8 mouse cellular contexts compared by ENCODE assay signal in the genomic region with DNA sequence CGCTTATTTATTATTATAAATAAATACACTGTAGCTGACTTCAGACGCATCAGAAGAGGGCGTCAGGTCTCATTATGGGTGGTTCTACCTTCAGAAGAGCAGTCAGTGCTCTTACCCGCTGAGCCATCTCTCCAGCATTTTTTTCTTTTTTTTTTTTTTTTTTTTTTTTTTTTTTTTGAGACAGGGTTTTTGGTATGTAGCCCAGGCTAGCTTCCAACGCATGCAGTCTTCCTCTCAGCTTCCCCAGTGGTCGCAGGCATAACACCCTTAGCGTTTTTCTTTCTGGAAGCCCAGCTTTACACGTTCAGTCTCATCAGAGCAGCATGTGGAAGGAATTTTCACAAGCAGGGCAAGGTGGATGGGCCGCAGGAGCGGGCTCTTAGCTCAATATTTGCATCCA. TPM values are rescaled to one million over a fixed set of nuclear protein-coding genes. Genes with fewer than 3 reads are reported as not detected.
DNase-seq lines count a peak whose midpoint lies in the region; ATAC-seq and TF ChIP-seq lines count a peak whose summit lies in the region.

No protein-coding gene starts in this region.

- H3K9me3 ChIP-seq in embryonic facial prominence, embryonic 14.5 days (ENCODE audit: control insufficient read depth, low read length) = no peaks in the 10 kb centered on the region
- no peaks in the 10 kb centered on the region for H3K9me3 ChIP-seq in intestine, postnatal 0 days (ENCODE audit: control insufficient read depth)
- no peaks in the 10 kb centered on the region for H3K9me3 ChIP-seq in neural tube, embryonic 13.5 days

- no peak for TF ChIP-seq CTCF in layer of hippocampus, adult 2 months (conservative IDR thresholded peaks at IDR 0.05)
- TF ChIP-seq CTCF in intestine, postnatal 0 days (IDR thresholded peaks at IDR 0.05; ENCODE audit: low read depth) = no peak

- H3K4me1 ChIP-seq in embryonic facial prominence, embryonic 14.5 days (ENCODE audit: control insufficient read depth, insufficient read depth, low read length) = peaks cover 22% of the 10 kb centered on the region
- H3K4me1 ChIP-seq in intestine, postnatal 0 days (replicated peaks; ENCODE audit: control insufficient read depth, insufficient read depth, low read length) = peaks cover 7% of the 10 kb centered on the region
- H3K4me1 ChIP-seq in neural tube, embryonic 13.5 days (replicated peaks) = peaks cover 50% of the 10 kb centered on the region

- peak overlapping the region; percentile 94; the same call in 1 of the 2 replicates for H3K4me3 ChIP-seq in layer of hippocampus, adult 2 months
- H3K4me3 ChIP-seq in embryonic facial prominence, embryonic 14.5 days (ENCODE audit: low read depth, low read length) = peak overlapping the region; percentile 60
- peak overlapping the region; percentile 56; the same call in 1 of the 2 replicates for H3K4me3 ChIP-seq in intestine, postnatal 0 days (ENCODE audit: low read depth, low read length)
- peak overlapping the region; percentile 77 for H3K4me3 ChIP-seq in neural tube, embryonic 13.5 days

- intact Hi-C loops in gastrocnemius, postnatal 14 days (cut with DNase I; ENCODE audit: low total_unique reads) = no loop called here

- WGBS in embryonic facial prominence, embryonic 14.5 days = 29% methylated on average over 10 of the region's 10 CpGs
- 32% methylated on average over 10 of the region's 10 CpGs for WGBS in intestine, postnatal 0 days
- 39% methylated on average over 10 of the region's 10 CpGs for WGBS in neural tube, embryonic 13.5 days

- DNase-seq in layer of hippocampus, adult 2 months (ENCODE audit: low spot score in 2 of 2) = no peak
- DNase-seq in layer of hippocampus, adult 9-10 months (ENCODE audit: low spot score) = no peak
- DNase-seq in embryonic facial prominence, embryonic 14.5 days (ENCODE audit: low spot score) = no peak
- no peak for DNase-seq in T-cell, adult 2 months (ENCODE audit: low spot score)
- DNase-seq in gastrocnemius, postnatal 14 days = no peak

- peak overlapping the region; percentile 86 for H3K4me2 ChIP-seq in embryonic facial prominence, embryonic 14.5 days (ENCODE audit: low read depth, low read length)
- peak overlapping the region; percentile 84 for H3K4me2 ChIP-seq in intestine, postnatal 0 days (replicated peaks; ENCODE audit: low read depth)
- H3K4me2 ChIP-seq in neural tube, embryonic 13.5 days = peak overlapping the region; percentile 95

- no peak for ATAC-seq in embryonic facial prominence, embryonic 14.5 days (ENCODE audit: low read depth)
- no peak for ATAC-seq in intestine, postnatal 0 days
- ATAC-seq in neural tube, embryonic 13.5 days (ENCODE audit: low read depth) = no peak
- no peak for ATAC-seq in frontal cortex, adult (ENCODE audit: low TSS enrichment)

- peaks cover 22% of the 10 kb centered on the region; the same call in 1 of the 2 replicates for H3K36me3 ChIP-seq in embryonic facial prominence, embryonic 14.5 days (ENCODE audit: control insufficient read depth, insufficient read depth, low read length)
- peaks cover 11% of the 10 kb centered on the region for H3K36me3 ChIP-seq in intestine, postnatal 0 days (ENCODE audit: control insufficient read depth, insufficient read depth)
- H3K36me3 ChIP-seq in neural tube, embryonic 13.5 days = peaks cover 19% of the 10 kb centered on the region

- H3K27me3 ChIP-seq in embryonic facial prominence, embryonic 14.5 days (replicated peaks; ENCODE audit: control insufficient read depth, insufficient read depth, low read length) = peaks cover 13% of the 10 kb centered on the region
- peaks cover 36% of the 10 kb centered on the region for H3K27me3 ChIP-seq in intestine, postnatal 0 days (replicated peaks; ENCODE audit: control insufficient read depth, insufficient read depth, low read length)
- H3K27me3 ChIP-seq in neural tube, embryonic 13.5 days = peaks cover 6% of the 10 kb centered on the region; the same call in 1 of the 2 replicates

- H3K27ac ChIP-seq in layer of hippocampus, adult 2 months = no peak overlapping the region
- H3K27ac ChIP-seq in embryonic facial prominence, embryonic 14.5 days (replicated peaks; ENCODE audit: low read depth, low read length) = no peak overlapping the region
- H3K27ac ChIP-seq in intestine, postnatal 0 days (ENCODE audit: low read depth, low read length) = no peak overlapping the region
- H3K27ac ChIP-seq in neural tube, embryonic 13.5 days (replicated peaks) = 0 out of 2 replicates have a peak overlapping the region, but pooled peaks have one; percentile 34

- H3K9ac ChIP-seq in embryonic facial prominence, embryonic 14.5 days (ENCODE audit: low read depth, low read length) = peak overlapping the region; percentile 46; the same call in 1 of the 2 replicates
- no peak overlapping the region for H3K9ac ChIP-seq in intestine, postnatal 0 days (ENCODE audit: low read depth, low read length)
- H3K9ac ChIP-seq in neural tube, embryonic 13.5 days = no peak overlapping the region

RNA-seq across cellular contexts. Expression of a gene that starts 0.5 kb away (rescaled TPM):
- total RNA-seq in layer of hippocampus, adult 2 months (2021) = 10 to 100 TPM; 30.3 to 30.6 TPM
- 27.1 and 30.7 TPM in 2 replicates for polyA plus RNA-seq in embryonic facial prominence, embryonic 14.5 days (2014; fragmentation: Nextera tagmentation; extraction: Ambion mirVana)
- 6.8 TPM in 2 replicates for polyA plus RNA-seq in intestine, postnatal 0 days (2015; fragmentation: Nextera tagmentation; extraction: Ambion mirVana)
- 41.1 and 45.8 TPM in 2 replicates for polyA plus RNA-seq in neural tube, embryonic 13.5 days (2015; fragmentation: Nextera tagmentation; extraction: Ambion mirVana)
- 1 to 10 TPM; 4.6 to 4.9 TPM for total RNA-seq in gastrocnemius, postnatal 14 days (2021)

RNA-seq across cellular contexts. Expression of a gene that starts 2.9 kb away (rescaled TPM):
- 1 to 10 TPM; 9.7 to 9.8 TPM for total RNA-seq in layer of hippocampus, adult 2 months (2021)
- 13.5 and 14.4 TPM in 2 replicates for polyA plus RNA-seq in embryonic facial prominence, embryonic 14.5 days (2014; fragmentation: Nextera tagmentation; extraction: Ambion mirVana)
- 0.87 and 0.93 TPM in 2 replicates for polyA plus RNA-seq in intestine, postnatal 0 days (2015; fragmentation: Nextera tagmentation; extraction: Ambion mirVana)
- polyA plus RNA-seq in neural tube, embryonic 13.5 days (2015; fragmentation: Nextera tagmentation; extraction: Ambion mirVana) = 68.6 and 84.2 TPM in 2 replicates
- not detected for total RNA-seq in gastrocnemius, postnatal 14 days (2021)

RNA-seq across cellular contexts. Expression of a gene that starts 40.5 kb away (rescaled TPM):
- 10 to 100 TPM; 23.6 to 37.6 TPM for total RNA-seq in layer of hippocampus, adult 2 months (2021)
- polyA plus RNA-seq in embryonic facial prominence, embryonic 14.5 days (2014; fragmentation: Nextera tagmentation; extraction: Ambion mirVana) = 33.5 and 33.6 TPM in 2 replicates
- 30.8 and 34.7 TPM in 2 replicates for polyA plus RNA-seq in intestine, postnatal 0 days (2015; fragmentation: Nextera tagmentation; extraction: Ambion mirVana)
- polyA plus RNA-seq in neural tube, embryonic 13.5 days (2015; fragmentation: Nextera tagmentation; extraction: Ambion mirVana) = 50.8 and 54.0 TPM in 2 replicates
- total RNA-seq in gastrocnemius, postnatal 14 days (2021) = 10 to 100 TPM; 35.4 to 36.3 TPM
